Mouse (Mus musculus) lung, adult 2 months (tissue): ENCODE measurements around the gene Gpat3.

ENCODE experiments used
- CTCF ChIP-seq: fragments of 200-500 bp; IDR thresholded peaks from 2 replicates; pipeline ENCODE4 v1.5.1; 2011; ENCODE audit warnings: mild to moderate bottlenecking, low read length, control low read depth; ENCODE audit not compliant: insufficient read depth
- POLR2A ChIP-seq: fragments of 200-500 bp; IDR thresholded peaks from 2 replicates; pipeline ENCODE4 v1.6.1; 2011; ENCODE audit warnings: low read depth, mild to moderate bottlenecking, control low read depth, low read length, borderline replicate concordance; ENCODE audit errors: extremely low read depth

DNA sequence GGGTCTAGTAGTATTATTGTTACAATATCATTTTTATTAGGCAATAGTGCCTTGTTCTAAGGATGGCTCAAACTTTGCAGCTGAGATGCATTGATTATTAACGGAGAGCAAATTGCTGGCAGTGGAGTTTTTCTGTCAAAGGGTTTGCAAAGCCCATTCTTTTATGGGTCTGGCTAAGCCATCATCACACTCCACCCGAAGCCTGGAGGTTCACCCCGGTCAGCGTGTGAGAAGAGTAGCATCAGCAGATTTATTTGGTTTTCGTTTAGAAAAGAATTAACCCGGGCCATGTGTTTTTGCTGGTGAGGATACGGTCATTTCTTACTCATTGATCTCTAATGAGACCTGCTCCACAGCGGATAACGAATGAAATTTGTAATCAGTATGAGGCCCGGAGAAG lies 99.8 kb downstream of the Gpat3 start:
- TF ChIP-seq CTCF (no peak), POLR2A (no peak)
